Mouse (Mus musculus): ENCODE results near the gene Slc4a4. TPM values are rescaled to one million over a fixed set of nuclear protein-coding genes. Genes with fewer than 3 reads are reported as not detected.
A peak's percentile ranks its signal among the peaks of the same experiment; 100 is the strongest.
"Not testable (repeated sequence)": the region's sequence is repeated elsewhere in the genome, so short reads cannot be mapped to it uniquely, and the experiment has no call there.

The Slc4a4 gene
- polyA plus RNA-seq, 1 experiment from 2014 or later = 12.2 TPM

DNA sequence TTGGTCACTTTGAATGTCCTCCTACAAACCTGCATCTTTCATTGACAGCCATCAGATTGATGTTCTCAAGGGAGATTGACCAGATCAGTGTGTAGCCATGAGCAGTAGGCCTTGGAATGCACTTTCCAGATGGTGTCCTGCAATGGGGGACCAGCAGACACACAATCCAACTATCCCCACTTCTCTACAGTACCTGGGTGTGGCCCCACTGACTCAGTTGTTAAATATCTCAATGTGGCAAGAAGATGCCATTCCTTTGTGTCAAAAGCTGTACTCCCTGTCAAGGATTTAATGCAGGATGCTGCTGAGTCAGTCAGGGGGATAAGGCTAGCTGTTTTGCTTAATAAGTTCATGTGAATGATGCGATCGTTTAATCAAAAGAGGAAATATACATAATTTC, 96.6 kb downstream of the Slc4a4 start:
- H3K4me2 ChIP-seq = no peak overlapping the region
- 91% methylated on average over 2 of the region's 2 CpGs for WGBS
- no peaks in the 10 kb centered on the region for H3K4me1 ChIP-seq
- no peaks in the 10 kb centered on the region for H3K27me3 ChIP-seq (replicated peaks)
- H3K9ac ChIP-seq (replicated peaks) = no peak overlapping the region
- no peaks in the 10 kb centered on the region for H3K9me3 ChIP-seq (replicated peaks)
- H3K36me3 ChIP-seq = no peaks in the 10 kb centered on the region
- no peak overlapping the region for H3K27ac ChIP-seq (replicated peaks)
- no peak overlapping the region for H3K4me3 ChIP-seq (replicated peaks)
- ATAC-seq (ENCODE audit: low FRiP score) = no peak

DNA sequence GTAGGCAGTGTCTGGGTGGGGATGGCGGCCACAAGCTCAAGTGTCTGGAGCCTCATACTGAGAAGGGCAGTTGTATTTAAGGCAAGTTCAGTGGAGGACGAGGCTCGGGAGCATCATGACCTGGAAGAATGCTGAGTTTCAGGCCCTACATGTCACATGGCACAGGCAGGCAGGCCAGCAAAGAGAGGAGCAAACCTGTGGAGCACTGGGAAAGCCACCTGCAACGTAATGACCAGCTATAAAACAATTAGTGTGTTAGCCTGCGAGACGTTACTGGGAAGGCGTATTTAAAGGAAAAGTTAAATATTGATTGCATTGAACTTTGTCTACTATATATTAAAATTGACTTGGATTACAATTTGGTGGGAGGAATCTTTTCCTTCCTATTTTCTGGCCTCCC, 97.0 kb downstream of the Slc4a4 start:
- Histone ChIP-seq H3K9me3 (replicated peaks) (no peaks in the 10 kb centered on the region), H3K4me2 (no peak overlapping the region), H3K4me1 (no peaks in the 10 kb centered on the region), H3K27ac (replicated peaks) (no peak overlapping the region), H3K9ac (replicated peaks) (no peak overlapping the region), H3K4me3 (replicated peaks) (no peak overlapping the region), H3K27me3 (replicated peaks) (no peaks in the 10 kb centered on the region), H3K36me3 (no peaks in the 10 kb centered on the region)
- WGBS = 48% methylated on average over 7 of the region's 7 CpGs
- no peak for ATAC-seq (ENCODE audit: low FRiP score)

DNA sequence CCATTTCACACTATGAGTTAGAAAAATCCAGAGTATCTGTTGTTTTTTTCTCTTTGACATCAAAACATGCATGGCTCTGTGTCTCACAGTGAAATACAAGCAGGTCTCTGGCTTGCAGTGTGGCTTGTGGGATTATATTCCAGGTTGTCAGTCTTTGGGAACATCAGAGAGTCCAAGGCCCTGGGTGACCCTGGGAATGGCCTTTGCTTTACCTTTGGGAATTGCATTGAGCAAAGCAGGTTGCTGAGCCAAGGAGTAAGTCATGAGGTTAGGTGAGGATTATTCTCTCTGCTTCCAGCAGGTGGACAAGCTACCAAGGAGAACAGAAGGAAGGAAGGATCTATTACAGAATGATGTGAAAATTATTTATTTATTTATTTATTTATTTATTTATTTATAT, 102.4 kb downstream of the Slc4a4 start:
- no peak for ATAC-seq (ENCODE audit: low FRiP score)
- Histone ChIP-seq H3K4me3 (replicated peaks) (no peak overlapping the region), H3K9me3 (replicated peaks) (no peaks in the 10 kb centered on the region), H3K27ac (replicated peaks) (no peak overlapping the region), H3K27me3 (replicated peaks) (no peaks in the 10 kb centered on the region), H3K36me3 (no peaks in the 10 kb centered on the region), H3K4me2 (no peak overlapping the region), H3K4me1 (no peaks in the 10 kb centered on the region), H3K9ac (replicated peaks) (no peak overlapping the region)

GRCm38 (mm10) chr5:88990196-88990747, 103.7 kb downstream of the Slc4a4 start:
- H3K4me1 ChIP-seq = no peaks in the 10 kb centered on the region
- H3K27me3 ChIP-seq (replicated peaks) = no peaks in the 10 kb centered on the region
- H3K9me3 ChIP-seq (replicated peaks) = no peaks in the 10 kb centered on the region
- no peaks in the 10 kb centered on the region for H3K36me3 ChIP-seq
- 0 out of 2 replicates have a peak overlapping the region, but pooled peaks have one; percentile 42 for H3K27ac ChIP-seq (replicated peaks)
- H3K9ac ChIP-seq (replicated peaks) = no peak overlapping the region
- no peak overlapping the region for H3K4me2 ChIP-seq
- no peak overlapping the region for H3K4me3 ChIP-seq (replicated peaks)
- WGBS = 73% methylated on average over 9 of the region's 9 CpGs
- peak; percentile 65; the same call in 1 of the 2 replicates for ATAC-seq (ENCODE audit: low FRiP score)

- H3K36me3 ChIP-seq; ATAC-seq (ENCODE audit: low FRiP score); H3K4me3 ChIP-seq (replicated peaks); H3K27me3 ChIP-seq (replicated peaks); H3K9ac ChIP-seq (replicated peaks); H3K27ac ChIP-seq (replicated peaks); H3K4me1 ChIP-seq; H3K4me2 ChIP-seq; H3K9me3 ChIP-seq (replicated peaks): not testable (repeated sequence)
- 91% methylated on average over 2 of the region's 2 CpGs for WGBS
Observed at GRCm38 (mm10) chr5:88991309-88991708, 104.7 kb downstream of the Slc4a4 start.

- no peak overlapping the region for H3K4me3 ChIP-seq (replicated peaks)
- no peak overlapping the region for H3K4me2 ChIP-seq
- 89% methylated on average over 5 of the region's 5 CpGs for WGBS
- H3K36me3 ChIP-seq = no peaks in the 10 kb centered on the region
- no peaks in the 10 kb centered on the region for H3K4me1 ChIP-seq
- no peak overlapping the region for H3K9ac ChIP-seq (replicated peaks)
- peak overlapping the region; percentile 33; the same call in 1 of the 2 replicates for H3K27ac ChIP-seq (replicated peaks)
- ATAC-seq (ENCODE audit: low FRiP score) = peak; percentile 76; the same call in 1 of the 2 replicates
- H3K9me3 ChIP-seq (replicated peaks) = no peaks in the 10 kb centered on the region
- H3K27me3 ChIP-seq (replicated peaks) = no peaks in the 10 kb centered on the region
Observed at GRCm38 (mm10) chr5:88994533-88994932, 107.9 kb downstream of the Slc4a4 start.

- H3K4me1 ChIP-seq = no peaks in the 10 kb centered on the region
- H3K27ac ChIP-seq (replicated peaks) = no peak overlapping the region
- H3K9me3 ChIP-seq (replicated peaks) = no peaks in the 10 kb centered on the region
- WGBS = 93% methylated on average over 8 of the region's 8 CpGs
- no peak overlapping the region for H3K4me2 ChIP-seq
- no peak overlapping the region for H3K9ac ChIP-seq (replicated peaks)
- ATAC-seq (ENCODE audit: low FRiP score) = no peak
- no peaks in the 10 kb centered on the region for H3K27me3 ChIP-seq (replicated peaks)
- H3K4me3 ChIP-seq (replicated peaks) = no peak overlapping the region
- H3K36me3 ChIP-seq = no peaks in the 10 kb centered on the region
Observed at GRCm38 (mm10) chr5:88996246-88996645, 109.6 kb downstream of the Slc4a4 start.

DNA sequence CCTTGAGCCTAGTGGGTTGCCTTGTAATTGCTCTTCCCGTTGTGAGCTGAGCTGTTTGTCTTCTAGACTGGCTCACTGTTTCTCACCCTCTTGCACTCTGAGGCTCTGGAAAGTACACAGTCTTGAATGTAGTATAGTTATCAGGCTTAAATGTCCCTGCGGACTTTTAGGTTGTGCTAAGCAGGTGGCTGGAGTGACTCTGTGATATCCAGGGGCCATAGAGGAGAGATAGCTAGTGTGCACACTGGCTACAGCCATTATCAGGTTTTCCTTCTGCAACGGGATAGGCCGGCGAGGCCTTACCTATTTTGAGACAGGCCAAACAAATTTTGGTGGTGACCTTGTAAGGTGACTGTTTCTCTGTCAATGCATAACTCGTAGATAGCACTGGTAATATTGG, 110.7 kb downstream of the Slc4a4 start:
- no peak overlapping the region for H3K4me2 ChIP-seq
- H3K9ac ChIP-seq (replicated peaks) = no peak overlapping the region
- H3K4me3 ChIP-seq (replicated peaks) = no peak overlapping the region
- no peaks in the 10 kb centered on the region for H3K4me1 ChIP-seq
- WGBS = 93% methylated on average over 6 of the region's 6 CpGs
- no peaks in the 10 kb centered on the region for H3K27me3 ChIP-seq (replicated peaks)
- H3K27ac ChIP-seq (replicated peaks) = no peak overlapping the region
- H3K36me3 ChIP-seq = no peaks in the 10 kb centered on the region
- H3K9me3 ChIP-seq (replicated peaks) = no peaks in the 10 kb centered on the region
- ATAC-seq (ENCODE audit: low FRiP score) = no peak

- 92% methylated on average over 6 of the region's 6 CpGs for WGBS
- no peak for ATAC-seq (ENCODE audit: low FRiP score)
- Histone ChIP-seq H3K4me2 (no peak overlapping the region), H3K27ac (replicated peaks) (no peak overlapping the region), H3K4me1 (no peaks in the 10 kb centered on the region), H3K9me3 (replicated peaks) (no peaks in the 10 kb centered on the region), H3K4me3 (replicated peaks) (no peak overlapping the region), H3K9ac (replicated peaks) (no peak overlapping the region), H3K36me3 (no peaks in the 10 kb centered on the region), H3K27me3 (replicated peaks) (no peaks in the 10 kb centered on the region)
Observed at GRCm38 (mm10) chr5:88999793-89000192, 113.2 kb downstream of the Slc4a4 start.

GRCm38 (mm10) chr5:89000598-89000997, 114.0 kb downstream of the Slc4a4 start:
- Histone ChIP-seq H3K27ac (replicated peaks) (no peak overlapping the region), H3K4me3 (replicated peaks) (no peak overlapping the region), H3K4me1 (no peaks in the 10 kb centered on the region), H3K9me3 (replicated peaks) (no peaks in the 10 kb centered on the region), H3K4me2 (no peak overlapping the region), H3K9ac (replicated peaks) (no peak overlapping the region), H3K36me3 (no peaks in the 10 kb centered on the region), H3K27me3 (replicated peaks) (no peaks in the 10 kb centered on the region)
- ATAC-seq (ENCODE audit: low FRiP score) = no peak
- WGBS = 96% methylated on average over 7 of the region's 7 CpGs

DNA sequence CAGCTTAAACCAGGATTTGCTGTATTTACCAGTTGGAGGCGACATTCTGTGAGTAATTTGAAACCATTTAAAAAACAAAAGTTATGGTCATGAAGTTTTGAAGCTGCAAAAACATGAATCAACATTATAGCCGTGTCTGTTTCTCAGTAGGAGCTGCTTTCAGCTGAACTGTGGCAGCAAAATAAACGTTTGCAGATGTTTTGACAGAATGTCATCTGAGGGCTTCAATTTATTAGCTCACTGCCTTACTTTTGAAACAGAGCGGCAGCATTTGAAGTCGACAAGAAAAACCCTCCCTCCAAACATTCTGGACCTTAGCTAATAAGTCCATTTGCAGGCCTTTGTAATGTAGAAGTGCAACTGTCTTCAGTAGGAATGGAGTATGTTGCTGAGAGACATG, 123.5 kb downstream of the Slc4a4 start:
- ATAC-seq (ENCODE audit: low FRiP score) = no peak
- 60% methylated on average over 5 of the region's 5 CpGs for WGBS
- H3K9me3 ChIP-seq (replicated peaks) = no peaks in the 10 kb centered on the region
- no peaks in the 10 kb centered on the region for H3K27me3 ChIP-seq (replicated peaks)
- no peak overlapping the region for H3K4me3 ChIP-seq (replicated peaks)
- no peak overlapping the region for H3K4me2 ChIP-seq
- no peaks in the 10 kb centered on the region for H3K36me3 ChIP-seq
- no peak overlapping the region for H3K9ac ChIP-seq (replicated peaks)
- no peak overlapping the region for H3K27ac ChIP-seq (replicated peaks)
- no peaks in the 10 kb centered on the region for H3K4me1 ChIP-seq

- Histone ChIP-seq H3K27ac (replicated peaks) (no peak overlapping the region), H3K27me3 (replicated peaks) (no peaks in the 10 kb centered on the region), H3K9me3 (replicated peaks) (no peaks in the 10 kb centered on the region), H3K4me2 (no peak overlapping the region), H3K36me3 (no peaks in the 10 kb centered on the region), H3K4me1 (no peaks in the 10 kb centered on the region), H3K4me3 (replicated peaks) (no peak overlapping the region), H3K9ac (replicated peaks) (no peak overlapping the region)
- no peak for ATAC-seq (ENCODE audit: low FRiP score)
- WGBS = 97% methylated on average over 3 of the region's 3 CpGs
Observed at GRCm38 (mm10) chr5:89012456-89012855, 125.8 kb downstream of the Slc4a4 start.

- no peak for ATAC-seq (ENCODE audit: low FRiP score)
- H3K4me2 ChIP-seq = no peak overlapping the region
- no peaks in the 10 kb centered on the region for H3K27me3 ChIP-seq (replicated peaks)
- no peak overlapping the region for H3K27ac ChIP-seq (replicated peaks)
- no peak overlapping the region for H3K9ac ChIP-seq (replicated peaks)
- H3K36me3 ChIP-seq = no peaks in the 10 kb centered on the region
- H3K4me1 ChIP-seq = no peaks in the 10 kb centered on the region
- no peaks in the 10 kb centered on the region for H3K9me3 ChIP-seq (replicated peaks)
- 88% methylated on average over 2 of the region's 2 CpGs for WGBS
- no peak overlapping the region for H3K4me3 ChIP-seq (replicated peaks)
Observed at GRCm38 (mm10) chr5:89014782-89015181, 128.2 kb downstream of the Slc4a4 start.

All from neural tube, embryonic 15.5 days (tissue).